In the genomic region with DNA sequence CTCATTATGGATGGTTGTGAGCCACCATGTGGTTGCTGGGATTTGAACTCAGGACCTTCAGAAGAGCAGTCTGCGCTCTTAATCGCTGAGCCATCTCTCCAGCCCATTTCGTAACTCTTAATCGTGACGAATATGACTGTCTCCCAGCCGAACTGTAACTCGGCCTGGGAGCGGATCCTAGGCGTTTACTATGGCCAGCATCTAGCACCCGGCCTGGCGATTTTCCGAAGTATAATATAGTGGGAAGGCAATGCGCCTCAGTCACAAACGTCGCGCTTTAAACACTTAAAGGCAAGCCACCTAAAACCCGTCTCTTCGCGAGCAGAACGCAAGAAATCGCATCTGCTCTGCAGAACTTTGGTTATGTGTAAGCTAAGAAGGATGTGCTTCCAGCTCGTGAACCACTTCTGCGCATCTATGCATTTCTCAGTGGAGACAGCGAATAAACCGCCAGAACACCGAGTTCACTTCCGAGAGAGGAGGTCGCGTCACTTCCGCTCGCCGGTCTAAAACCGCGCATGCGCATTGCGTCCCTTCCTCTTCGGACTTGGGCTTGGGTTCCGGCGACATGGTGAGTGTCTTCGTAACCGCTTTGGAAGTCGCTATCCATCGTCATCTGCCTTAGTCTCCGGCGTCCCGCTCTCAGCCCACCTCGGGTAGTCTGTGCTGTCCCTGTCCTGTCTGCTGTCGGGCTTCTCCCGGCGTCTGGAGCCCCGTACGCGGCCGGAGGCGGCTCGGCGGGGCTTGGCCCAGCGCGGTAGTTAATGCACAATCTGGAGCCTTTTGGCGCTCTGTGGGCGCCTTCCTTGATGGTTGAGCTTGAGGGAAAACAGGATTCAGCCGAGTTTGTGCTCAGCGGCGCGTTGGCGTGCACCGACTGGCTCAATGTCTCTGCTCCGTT, we compare ENCODE assay signal across 8 mouse cellular contexts. TPM values are rescaled to one million over a fixed set of nuclear protein-coding genes. Genes with fewer than 3 reads are reported as not detected.
A peak's percentile ranks its signal among the peaks of the same experiment; 100 is the strongest.
DNase-seq lines count a peak whose midpoint lies in the region; ATAC-seq lines count a peak whose summit lies in the region.

A gene (plus strand): TSS at position 538 of the 901 bp plus-strand sequence.

- peaks cover 27% of the 10 kb centered on the region for H3K36me3 ChIP-seq in hindbrain, embryonic 12.5 days

- no peaks in the 10 kb centered on the region for H3K27me3 ChIP-seq in hindbrain, embryonic 12.5 days

- peak within 1 kb of the TSS; percentile 87 for H3K27ac ChIP-seq in hindbrain, embryonic 12.5 days

- 3% methylated on average over 68 of the region's 68 CpGs for WGBS in hindbrain, embryonic 12.5 days

- no peaks in the 10 kb centered on the region for H3K9me3 ChIP-seq in hindbrain, embryonic 12.5 days (replicated peaks)

- H3K4me2 ChIP-seq in hindbrain, embryonic 12.5 days (replicated peaks): peak within 1 kb of the TSS; percentile 65

- ATAC-seq in hindbrain, embryonic 12.5 days (ENCODE audit: low FRiP score): peak; percentile 91

- peaks cover 13% of the 10 kb centered on the region for H3K4me1 ChIP-seq in hindbrain, embryonic 12.5 days

- peak within 1 kb of the TSS; percentile 76 for H3K4me3 ChIP-seq in hindbrain, embryonic 12.5 days

- H3K9ac ChIP-seq in hindbrain, embryonic 12.5 days: peak within 1 kb of the TSS; percentile 89

- DNase-seq in Muller cell, postnatal 12 days (ENCODE audit: inconsistent ontology term): peak; percentile 91
- DNase-seq in cerebellum, adult 9-11 months: peak; percentile 96
- peak; percentile 90 to 96 for DNase-seq in frontal cortex, postnatal 10 days (ENCODE audit: low spot score in 2 of 2)
- DNase-seq in layer of hippocampus, postnatal 14 days (ENCODE audit: low spot score in 2 of 2): peak; percentile 97
- DNase-seq in lung, postnatal 14 days: peak; percentile 96
- peak; percentile 92 for DNase-seq in retina, adult 2 months (ENCODE audit: low read depth, low spot score)
- peak; percentile 92 to 93 for DNase-seq in thymus, postnatal 36 days

RNA-seq across cellular contexts. Expression of the gene that starts here (rescaled TPM):
- 1,194 and 1,379 TPM in 2 replicates for polyA plus RNA-seq in hindbrain, embryonic 12.5 days (2016; fragmentation: Nextera tagmentation; extraction: Ambion mirVana)
- total RNA-seq in layer of hippocampus, postnatal 14 days (2021): 100 to 1,000 TPM; 497 to 531 TPM

Comparison
In these comparisons a context has a peak if more than half of its experiments do, and no peak if none do; other contexts are left out.
1. Peak in every context shown above with its lines: DNase-seq, ATAC-seq, H3K4me3 ChIP-seq and H3K27ac ChIP-seq.